Mouse (Mus musculus): ENCODE results near the gene Triobp.

GRCm38 (mm10) chr15:78925129-78925528, 22.4 kb upstream of the Triobp start:
- TF ChIP-seq CEBPB (IDR thresholded peaks at IDR 0.05; ENCODE audit: low read depth) = no peak
- no peak for TF ChIP-seq CTCF (IDR thresholded peaks at IDR 0.05; ENCODE audit: control insufficient read depth, insufficient read depth, insufficient read length)
- no peak for TF ChIP-seq MYOD1 (IDR thresholded peaks at IDR 0.05; ENCODE audit: control insufficient read depth, insufficient read length, low read depth)
- TF ChIP-seq USF1 (IDR thresholded peaks at IDR 0.05; ENCODE audit: low read depth) = no peak
- TF ChIP-seq MAX (IDR thresholded peaks at IDR 0.05) = no peak
- no peak for TF ChIP-seq FOSL1 (IDR thresholded peaks at IDR 0.05; ENCODE audit: insufficient read depth, low read length, poor library complexity, severe bottlenecking)

Measured in C2C12 (cell line).